Mouse (Mus musculus): ENCODE measurements around the gene Gm3250. TPM values are rescaled to one million over a fixed set of nuclear protein-coding genes. Genes with fewer than 3 reads are reported as not detected.
"Not testable (repeated sequence)": the region's sequence is repeated elsewhere in the genome, so short reads cannot be mapped to it uniquely, and the experiment has no call there.

The Gm3250 gene
- total RNA-seq, 2 experiments from 2014 or later, result not detected

- DNase-seq (ENCODE audit: low spot score in 2 of 2), result not testable (repeated sequence)
Measured at GRCm38 (mm10) chr10:77751254-77751653, 31.1 kb downstream of the Gm3250 start, which contains the start of gene Gm9736. Gene Gm9736 (minus strand): TSS chr10:77751354.

GRCm38 (mm10) chr10:77750686-77751085 lies 31.7 kb downstream of the Gm3250 start:
- not testable (repeated sequence) for DNase-seq (ENCODE audit: low spot score in 2 of 2)

- DNase-seq (ENCODE audit: low spot score in 2 of 2), result peak in 1 of 2 experiments; percentile 19
Measured at GRCm38 (mm10) chr10:77741924-77742688, 40.2 kb downstream of the Gm3250 start, which contains the start of gene Gm18596. Gene Gm18596 (minus strand): TSS chr10:77742638.

- no peak for DNase-seq (ENCODE audit: low spot score in 2 of 2)
Measured at GRCm38 (mm10) chr10:77738929-77739328, 43.4 kb downstream of the Gm3250 start.

- DNase-seq (ENCODE audit: low spot score in 2 of 2), result no peak
Measured at GRCm38 (mm10) chr10:77735928-77736327, 46.4 kb downstream of the Gm3250 start.

Other genes with a start within 250 kb of the Gm3250 start
- 10 to 100 TPM; 77.4 to 79.9 TPM for gene Pttg1ip, start 200.8 kb downstream of the Gm3250 start, total RNA-seq (2021)
- gene Sumo3, start 176.4 kb downstream of the Gm3250 start, total RNA-seq (2021), result 100 to 1,000 TPM; 116 to 134 TPM
- 10 to 100 TPM; 12.6 to 19.9 TPM for gene Gm49325, start 176.3 kb downstream of the Gm3250 start, total RNA-seq (2021)
- 10 to 100 TPM; 63.9 to 69.0 TPM for gene Ube2g2, start 160.3 kb downstream of the Gm3250 start, total RNA-seq (2021)
- gene Tspear, start 96.0 kb downstream of the Gm3250 start, total RNA-seq (2021), result under 1 TPM in 1 of 2 experiments, not detected in 1; 0.14 TPM
- gene Gm19402, start 91.8 kb downstream of the Gm3250 start, total RNA-seq (2021), result not detected
- not detected for gene Gm9508, start 85.3 kb downstream of the Gm3250 start, total RNA-seq (2021)
- gene Gm10272, start 75.9 kb downstream of the Gm3250 start, total RNA-seq (2021), result not detected
- not detected for gene Gm10024, start 71.1 kb downstream of the Gm3250 start, total RNA-seq (2021)
- not detected for gene Gm10142, start 66.7 kb downstream of the Gm3250 start, total RNA-seq (2021)
- gene Krtap12-1, start 61.9 kb downstream of the Gm3250 start, total RNA-seq (2021), result not detected
- gene Gm10100, start 56.1 kb downstream of the Gm3250 start, total RNA-seq (2021), result not detected
- not detected for gene Gm18596, start 39.9 kb downstream of the Gm3250 start, total RNA-seq (2021)
- gene Gm9736, start 31.2 kb downstream of the Gm3250 start, total RNA-seq (2021), result not detected
- not detected for gene Gm3233, start 22.9 kb downstream of the Gm3250 start, total RNA-seq (2021)
- gene Gm3238, start 11.2 kb downstream of the Gm3250 start, total RNA-seq (2021), result not detected
- gene Gm7138, start 5.6 kb downstream of the Gm3250 start, total RNA-seq (2021), result not detected
- not detected for gene Gm7137, start 5.7 kb upstream of the Gm3250 start, total RNA-seq (2021)
- not detected for gene Gm9639, start 12.5 kb upstream of the Gm3250 start, total RNA-seq (2021)
- not detected for gene Gm19668, start 16.6 kb upstream of the Gm3250 start, total RNA-seq (2021)
- gene Gm9507, start 29.3 kb upstream of the Gm3250 start, total RNA-seq (2021), result not detected
- gene Gm2696, start 32.1 kb upstream of the Gm3250 start, total RNA-seq (2021), result not detected
- gene Krtap10-4, start 44.6 kb upstream of the Gm3250 start, total RNA-seq (2021), result not detected
- gene Krtap10-10, start 53.4 kb upstream of the Gm3250 start, total RNA-seq (2021), result not detected
- not detected for gene Gm36176, start 64.3 kb upstream of the Gm3250 start, total RNA-seq (2021)
- not detected for gene Gm10318, start 70.3 kb upstream of the Gm3250 start, total RNA-seq (2021)
- not detected for gene Gm3285, start 79.4 kb upstream of the Gm3250 start, total RNA-seq (2021)
- 10 to 100 TPM; 10.4 to 10.8 TPM for gene Lrrc3, start 120.0 kb upstream of the Gm3250 start, total RNA-seq (2021)
- 10 to 100 TPM; 31.3 to 32.6 TPM for gene Trpm2, start 188.0 kb upstream of the Gm3250 start, total RNA-seq (2021)
- 10 to 100 TPM; 35.2 to 37.4 TPM for gene 1810043G02Rik, start 196.0 kb upstream of the Gm3250 start, total RNA-seq (2021)
- gene Pfkl, start 227.5 kb upstream of the Gm3250 start, total RNA-seq (2021), result 100 to 1,000 TPM; 155 to 164 TPM